Mouse (Mus musculus) heart, embryonic 12.5 days (tissue): ENCODE results near the gene Umad1. TPM values are rescaled to one million over a fixed set of nuclear protein-coding genes. Genes with fewer than 3 reads are reported as not detected.

Source experiments
- ATAC-seq: fragments of 200-750 bp; cut with Nextera tagmentation; 2 replicates; pipeline ENCODE4 v1.8.0; 2017; ENCODE audit warnings: moderate TSS enrichment, moderate library complexity; ENCODE audit not compliant: insufficient number of reproducible peaks, low FRiP score
- H3K27ac ChIP-seq: fragments of 300-500 bp; sonication (generic); 2 replicates; pipeline ENCODE4 v1.5.1; 2016; ENCODE audit warnings: mild to moderate bottlenecking, moderate library complexity; ENCODE audit not compliant: poor library complexity, severe bottlenecking
- H3K27me3 ChIP-seq: fragments of 300-500 bp; sonication (generic); replicated peaks from 2 replicates; pipeline ENCODE4 v1.6.1; 2016; ENCODE audit warnings: mild to moderate bottlenecking, moderate library complexity
- H3K36me3 ChIP-seq: fragments of 300-500 bp; sonication (generic); 2 replicates; pipeline ENCODE4 v1.6.1; 2016; ENCODE audit warnings: mild to moderate bottlenecking, moderate library complexity
- H3K4me1 ChIP-seq: fragments of 300-500 bp; sonication (generic); replicated peaks from 2 replicates; pipeline ENCODE4 v1.6.1; 2016; ENCODE audit warnings: mild to moderate bottlenecking
- H3K4me2 ChIP-seq: fragments of 300-500 bp; sonication (generic); 2 replicates; pipeline ENCODE4 v1.6.1; 2016; ENCODE audit warnings: mild to moderate bottlenecking, moderate library complexity
- H3K4me3 ChIP-seq: fragments of 300-500 bp; sonication (generic); 2 replicates; pipeline ENCODE4 v1.5.1; 2016; ENCODE audit warnings: mild to moderate bottlenecking
- H3K9ac ChIP-seq: fragments of 300-500 bp; sonication (generic); 2 replicates; pipeline ENCODE4 v1.6.1; 2016; ENCODE audit warnings: mild to moderate bottlenecking, moderate library complexity
- H3K9me3 ChIP-seq: fragments of 300-500 bp; sonication (generic); replicated peaks from 2 replicates; pipeline ENCODE4 v1.6.1; 2016; ENCODE audit warnings: mild to moderate bottlenecking, moderate library complexity
- WGBS: fragments of 180-500 bp; shearing (Covaris S2); methylation state at CpG from one replicate; pipeline ENCODE4 v1.1.7; 2016; 5-methylcytosine and 5-hydroxymethylcytosine counted together
- polyA plus RNA-seq: library from polyadenylated mRNA; unstranded; fragments of >200 nt; fragmentation: Nextera tagmentation; extraction: Ambion mirVana; gene quantifications from 2 replicates; pipeline ENCODE4 v1.2.1, GENCODE M21; 2016

The Umad1 gene
- polyA plus RNA-seq, 1 experiment from 2014 or later: 27.2 TPM

GRCm38 (mm10) chr6:8497234-8497867 lies 238.3 kb downstream of the Umad1 start:
- no peaks in the 10 kb centered on the region for H3K36me3 ChIP-seq
- H3K9ac ChIP-seq: no peak overlapping the region
- H3K4me1 ChIP-seq: peaks cover 2% of the 10 kb centered on the region; the same call in 1 of the 2 replicates
- H3K4me3 ChIP-seq: no peak overlapping the region
- peaks cover 3% of the 10 kb centered on the region; the same call in 1 of the 2 replicates for H3K9me3 ChIP-seq
- no peaks in the 10 kb centered on the region for H3K27me3 ChIP-seq
- no peak for ATAC-seq
- 61% methylated on average over 6 of the region's 6 CpGs for WGBS
- no peak overlapping the region for H3K27ac ChIP-seq
- no peak overlapping the region for H3K4me2 ChIP-seq

GRCm38 (mm10) chr6:8497868-8498257 lies 238.8 kb downstream of the Umad1 start:
- 66% methylated on average over 6 of the region's 6 CpGs for WGBS
- H3K36me3 ChIP-seq: no peaks in the 10 kb centered on the region
- no peak overlapping the region for H3K9ac ChIP-seq
- H3K4me1 ChIP-seq: peaks cover 2% of the 10 kb centered on the region; the same call in 1 of the 2 replicates
- peaks cover 3% of the 10 kb centered on the region; the same call in 1 of the 2 replicates for H3K9me3 ChIP-seq
- H3K4me3 ChIP-seq: no peak overlapping the region
- H3K4me2 ChIP-seq: no peak overlapping the region
- no peak for ATAC-seq
- H3K27me3 ChIP-seq: no peaks in the 10 kb centered on the region
- H3K27ac ChIP-seq: no peak overlapping the region

- 84% methylated on average over 3 of the region's 3 CpGs for WGBS
- H3K4me2 ChIP-seq: no peak overlapping the region
- H3K36me3 ChIP-seq: no peaks in the 10 kb centered on the region
- H3K27me3 ChIP-seq: no peaks in the 10 kb centered on the region
- ATAC-seq: no peak
- H3K27ac ChIP-seq: no peak overlapping the region
- no peak overlapping the region for H3K9ac ChIP-seq
- peaks cover 2% of the 10 kb centered on the region; the same call in 1 of the 2 replicates for H3K4me1 ChIP-seq
- H3K4me3 ChIP-seq: no peak overlapping the region
- H3K9me3 ChIP-seq: peaks cover 3% of the 10 kb centered on the region; the same call in 1 of the 2 replicates
Observed at GRCm38 (mm10) chr6:8498961-8499360, 239.9 kb downstream of the Umad1 start.

GRCm38 (mm10) chr6:8503953-8504352 lies 244.9 kb downstream of the Umad1 start:
- H3K4me2 ChIP-seq: no peak overlapping the region
- no peaks in the 10 kb centered on the region for H3K4me1 ChIP-seq
- H3K27ac ChIP-seq: no peak overlapping the region
- H3K27me3 ChIP-seq: no peaks in the 10 kb centered on the region
- 29% methylated on average over 3 of the region's 3 CpGs for WGBS
- ATAC-seq: no peak
- H3K36me3 ChIP-seq: no peaks in the 10 kb centered on the region
- H3K4me3 ChIP-seq: no peak overlapping the region
- H3K9ac ChIP-seq: no peak overlapping the region
- peaks cover 3% of the 10 kb centered on the region; the same call in 1 of the 2 replicates for H3K9me3 ChIP-seq

GRCm38 (mm10) chr6:8504521-8505228 lies 245.6 kb downstream of the Umad1 start:
- no peak for ATAC-seq
- Histone ChIP-seq H3K9ac (no peak overlapping the region), H3K27ac (no peak overlapping the region)

GRCm38 (mm10) chr6:8506631-8507030 lies 247.5 kb downstream of the Umad1 start:
- no peak overlapping the region for H3K4me3 ChIP-seq
- H3K9ac ChIP-seq: no peak overlapping the region
- no peaks in the 10 kb centered on the region for H3K36me3 ChIP-seq
- H3K27ac ChIP-seq: no peak overlapping the region
- no peaks in the 10 kb centered on the region for H3K27me3 ChIP-seq
- H3K4me1 ChIP-seq: peaks cover 7% of the 10 kb centered on the region
- no peaks in the 10 kb centered on the region for H3K9me3 ChIP-seq
- no peak overlapping the region for H3K4me2 ChIP-seq
- ATAC-seq: no peak

More at GRCm38 (mm10) chr6:8504521-8505228, 245.6 kb downstream of the Umad1 start:
- Histone ChIP-seq H3K27me3 (no peaks in the 10 kb centered on the region), H3K4me3 (no peak overlapping the region), H3K9me3 (peaks cover 3% of the 10 kb centered on the region; the same call in 1 of the 2 replicates), H3K4me2 (no peak overlapping the region), H3K4me1 (no peaks in the 10 kb centered on the region), H3K36me3 (no peaks in the 10 kb centered on the region)
- WGBS: 75% methylated on average over 6 of the region's 6 CpGs

Other genes starting within 250 kb of the Umad1 start
- gene Col28a1, start 66.7 kb upstream of the Umad1 start, polyA plus RNA-seq: 0.09 TPM in 1 of 2 replicates, not detected in the other
- 20.4 and 20.6 TPM in 2 replicates for gene Mios, start 50.1 kb upstream of the Umad1 start, polyA plus RNA-seq
- 135 and 141 TPM in 2 replicates for gene Rpa3, start 115 bp upstream of the Umad1 start, polyA plus RNA-seq
- gene Gm45062, start 162 bp downstream of the Umad1 start, polyA plus RNA-seq: 9.2 and 9.6 TPM in 2 replicates